Mouse (Mus musculus): ENCODE data around the gene Aanat. TPM values are rescaled to one million over a fixed set of nuclear protein-coding genes. Genes with fewer than 3 reads are reported as not detected.

Gene Aanat
- total and polyA plus RNA-seq, 2 experiments from 2014 or later: not detected

- Histone ChIP-seq H3K9ac (replicated peaks; ENCODE audit: low read depth, low read length) (no peak within 1 kb of the TSS), H3K36me3 (replicated peaks; ENCODE audit: control insufficient read depth, insufficient read depth, low read length) (no peaks in the 10 kb centered on the region), H3K27ac (ENCODE audit: low read depth) (peak within 1 kb of the TSS; percentile 30), H3K9me3 (replicated peaks; ENCODE audit: control insufficient read depth, low read length) (no peaks in the 10 kb centered on the region), H3K4me2 (ENCODE audit: low read depth, low read length) (no peak within 1 kb of the TSS), H3K4me3 (ENCODE audit: low read depth, low read length) (no peak within 1 kb of the TSS), H3K4me1 (ENCODE audit: control insufficient read depth, insufficient read depth) (peaks cover 30% of the 10 kb centered on the region), H3K27me3 (ENCODE audit: control insufficient read depth, insufficient read depth, low read length) (no peaks in the 10 kb centered on the region)
- ATAC-seq (ENCODE audit: insufficient read depth, low read depth): no peak
- peak; percentile 58 for DNase-seq (ENCODE audit: low spot score)
- WGBS: 44% methylated on average over 10 of the region's 10 CpGs
- TF ChIP-seq EP300 (IDR thresholded peaks at IDR 0.05; ENCODE audit: low read depth): no peak
Observed at GRCm38 (mm10) chr11:116626299-116627071, 40.3 kb downstream of the Aanat start, which contains the start of gene Rhbdf2. TSS of gene Rhbdf2 (minus strand) at chr11:116627019.

GRCm38 (mm10) chr11:116627072-116628020 lies 41.1 kb downstream of the Aanat start:
- 39% methylated on average over 10 of the region's 10 CpGs for WGBS
- Histone ChIP-seq H3K9me3 (replicated peaks; ENCODE audit: control insufficient read depth, low read length) (no peaks in the 10 kb centered on the region), H3K9ac (replicated peaks; ENCODE audit: low read depth, low read length) (no peak overlapping the region), H3K27me3 (ENCODE audit: control insufficient read depth, insufficient read depth, low read length) (no peaks in the 10 kb centered on the region), H3K4me2 (ENCODE audit: low read depth, low read length) (no peak overlapping the region), H3K4me3 (ENCODE audit: low read depth, low read length) (no peak overlapping the region), H3K4me1 (ENCODE audit: control insufficient read depth, insufficient read depth) (peaks cover 21% of the 10 kb centered on the region), H3K36me3 (replicated peaks; ENCODE audit: control insufficient read depth, insufficient read depth, low read length) (no peaks in the 10 kb centered on the region), H3K27ac (ENCODE audit: low read depth) (no peak overlapping the region)
- ATAC-seq (ENCODE audit: insufficient read depth, low read depth): 0 out of 2 replicates have a peak, but pooled peaks have one; percentile 13
- TF ChIP-seq CTCF (IDR thresholded peaks at IDR 0.05; ENCODE audit: low read depth) (peak; percentile 39), EP300 (IDR thresholded peaks at IDR 0.05; ENCODE audit: low read depth) (no peak)
- DNase-seq (ENCODE audit: low spot score): no peak

- TF ChIP-seq CTCF (IDR thresholded peaks at IDR 0.05; ENCODE audit: low read depth) (peak; percentile 99), EP300 (IDR thresholded peaks at IDR 0.05; ENCODE audit: low read depth) (no peak)
- no peak overlapping the region for H3K4me2 ChIP-seq (ENCODE audit: low read depth, low read length)
- WGBS: 49% methylated on average over 9 of the region's 9 CpGs
- no peak overlapping the region for H3K9ac ChIP-seq (replicated peaks; ENCODE audit: low read depth, low read length)
- H3K27me3 ChIP-seq (ENCODE audit: control insufficient read depth, insufficient read depth, low read length): no peaks in the 10 kb centered on the region
- ATAC-seq (ENCODE audit: insufficient read depth, low read depth) (peak; percentile 56), DNase-seq (ENCODE audit: low spot score) (peak; percentile 83)
- H3K4me1 ChIP-seq (ENCODE audit: control insufficient read depth, insufficient read depth): peaks cover 13% of the 10 kb centered on the region; the same call in 1 of the 2 replicates
- no peaks in the 10 kb centered on the region for H3K36me3 ChIP-seq (replicated peaks; ENCODE audit: control insufficient read depth, insufficient read depth, low read length)
- H3K4me3 ChIP-seq (ENCODE audit: low read depth, low read length): no peak overlapping the region
- no peak overlapping the region for H3K27ac ChIP-seq (ENCODE audit: low read depth)
- no peaks in the 10 kb centered on the region for H3K9me3 ChIP-seq (replicated peaks; ENCODE audit: control insufficient read depth, low read length)
Observed at GRCm38 (mm10) chr11:116628712-116629111, 42.5 kb downstream of the Aanat start.

DNA sequence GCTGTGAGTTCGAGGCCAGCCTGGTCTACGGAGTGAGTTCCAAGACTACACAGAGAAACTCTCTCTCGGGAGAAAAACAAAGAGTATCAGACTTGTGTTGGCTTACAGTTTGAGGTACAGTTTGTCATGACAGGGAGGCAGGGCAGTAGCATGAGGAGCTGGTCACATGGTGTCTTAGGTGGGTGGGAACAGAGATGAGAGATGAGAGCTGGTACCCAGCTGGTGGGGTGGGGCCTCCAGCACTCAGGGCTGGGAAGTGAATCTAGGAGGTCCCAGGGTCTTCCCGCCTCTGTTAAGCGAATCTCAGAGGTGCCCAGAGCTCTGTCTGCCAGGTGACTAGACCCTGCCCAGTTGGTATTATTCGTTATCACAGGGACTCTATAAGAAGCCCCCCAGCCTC lies 43.2 kb downstream of the Aanat start:
- Histone ChIP-seq H3K9me3 (replicated peaks; ENCODE audit: control insufficient read depth, low read length) (no peaks in the 10 kb centered on the region), H3K9ac (replicated peaks; ENCODE audit: low read depth, low read length) (no peak overlapping the region), H3K4me1 (ENCODE audit: control insufficient read depth, insufficient read depth) (peaks cover 13% of the 10 kb centered on the region; the same call in 1 of the 2 replicates), H3K27ac (ENCODE audit: low read depth) (no peak overlapping the region), H3K4me2 (ENCODE audit: low read depth, low read length) (no peak overlapping the region), H3K36me3 (replicated peaks; ENCODE audit: control insufficient read depth, insufficient read depth, low read length) (no peaks in the 10 kb centered on the region), H3K4me3 (ENCODE audit: low read depth, low read length) (no peak overlapping the region), H3K27me3 (ENCODE audit: control insufficient read depth, insufficient read depth, low read length) (no peaks in the 10 kb centered on the region)
- 87% methylated on average over 6 of the region's 6 CpGs for WGBS
- no peak for ATAC-seq (ENCODE audit: insufficient read depth, low read depth)
- TF ChIP-seq EP300 (IDR thresholded peaks at IDR 0.05; ENCODE audit: low read depth) (no peak), CTCF (IDR thresholded peaks at IDR 0.05; ENCODE audit: low read depth) (no peak)
- DNase-seq (ENCODE audit: low spot score): no peak

DNA sequence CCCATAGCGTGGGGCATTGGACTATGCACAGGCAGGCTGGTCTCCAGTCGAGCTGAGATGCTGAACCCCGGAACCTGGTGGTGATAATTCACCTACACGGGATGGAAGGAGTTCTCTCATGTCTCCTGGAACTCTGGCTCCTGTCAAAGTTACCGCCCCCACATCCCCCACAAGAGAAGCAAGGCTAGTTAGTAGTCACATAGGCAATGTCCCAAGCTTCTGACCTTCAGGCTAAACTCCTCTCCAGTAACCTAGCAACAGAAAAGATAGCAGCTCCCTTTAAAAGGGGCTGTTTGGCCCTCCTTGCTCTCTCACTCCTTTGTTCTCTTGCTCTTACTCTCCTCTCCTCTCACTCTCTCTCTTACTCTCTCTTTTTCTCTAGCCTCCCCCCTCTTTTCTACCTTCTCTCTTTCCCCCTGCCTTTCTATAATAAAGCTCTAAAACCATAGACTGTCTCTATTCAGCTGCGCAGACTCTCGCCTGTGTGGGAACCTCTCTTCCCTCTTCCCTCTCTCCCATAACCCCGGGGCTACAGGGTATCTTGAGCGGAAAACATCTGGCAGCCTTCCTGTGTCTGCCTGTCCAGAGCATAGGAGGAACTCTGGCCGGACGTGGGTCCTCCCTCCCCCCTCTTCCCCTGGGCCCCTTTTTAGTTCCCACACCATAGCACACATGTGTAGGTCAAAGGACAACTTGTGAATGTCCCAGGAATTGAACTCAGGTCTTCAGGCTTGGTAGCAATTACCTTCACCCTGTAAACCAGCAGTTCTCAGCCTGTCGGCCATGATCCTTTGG lies 44.1 kb downstream of the Aanat start:
- TF ChIP-seq CTCF (IDR thresholded peaks at IDR 0.05; ENCODE audit: low read depth) (no peak), EP300 (IDR thresholded peaks at IDR 0.05; ENCODE audit: low read depth) (no peak)
- no peaks in the 10 kb centered on the region for H3K27me3 ChIP-seq (ENCODE audit: control insufficient read depth, insufficient read depth, low read length)
- 25% methylated on average over 12 of the region's 12 CpGs for WGBS
- H3K4me1 ChIP-seq (ENCODE audit: control insufficient read depth, insufficient read depth): peaks cover 7% of the 10 kb centered on the region; the same call in 1 of the 2 replicates
- H3K9me3 ChIP-seq (replicated peaks; ENCODE audit: control insufficient read depth, low read length): no peaks in the 10 kb centered on the region
- no peak overlapping the region for H3K4me3 ChIP-seq (ENCODE audit: low read depth, low read length)
- no peak overlapping the region for H3K9ac ChIP-seq (replicated peaks; ENCODE audit: low read depth, low read length)
- H3K4me2 ChIP-seq (ENCODE audit: low read depth, low read length): no peak overlapping the region
- ATAC-seq (ENCODE audit: insufficient read depth, low read depth): peak; percentile 24; the same call in 1 of the 2 replicates
- DNase-seq (ENCODE audit: low spot score): no peak
- no peak overlapping the region for H3K27ac ChIP-seq (ENCODE audit: low read depth)
- no peaks in the 10 kb centered on the region for H3K36me3 ChIP-seq (replicated peaks; ENCODE audit: control insufficient read depth, insufficient read depth, low read length)

All from heart, postnatal 0 days (tissue).